Mouse (Mus musculus) adrenal gland, postnatal 10 days (tissue): ENCODE results near the gene Pofut1. TPM values are rescaled to one million over a fixed set of nuclear protein-coding genes. Genes with fewer than 3 reads are reported as not detected.

Source experiments
- DNase-seq: peaks from one replicate; pipeline ENCODE4 v3.0.0; 2021; ENCODE audit warnings: mixed read lengths
- long read RNA-seq, 2 experiments: library from polyadenylated mRNA; stranded (forward); transcript quantifications; one replicate each; pipeline ENCODE4 v2.0.0; 2021
- total RNA-seq, 2 experiments: library from RNA; stranded (reverse); gene quantifications; 2 replicates each; pipeline ENCODE4 v1.2.3; 2021

Pofut1 gene
- 10 to 100 TPM; 24.2 to 38.0 TPM for total RNA-seq
- long read RNA-seq, experiment 1, full-length matches to known transcripts = 7 of 12 reads
- long read RNA-seq, experiment 1, partial matches to known transcripts = 0 of 12 reads
- long read RNA-seq, experiment 1, other reads (novel, unspliced or antisense) = 5 of 12 reads
- long read RNA-seq, experiment 2, full-length matches to known transcripts = 12 of 20 reads
- long read RNA-seq, experiment 2, partial matches to known transcripts = 1 of 20 reads
- long read RNA-seq, experiment 2, other reads (novel, unspliced or antisense) = 7 of 20 reads

DNA sequence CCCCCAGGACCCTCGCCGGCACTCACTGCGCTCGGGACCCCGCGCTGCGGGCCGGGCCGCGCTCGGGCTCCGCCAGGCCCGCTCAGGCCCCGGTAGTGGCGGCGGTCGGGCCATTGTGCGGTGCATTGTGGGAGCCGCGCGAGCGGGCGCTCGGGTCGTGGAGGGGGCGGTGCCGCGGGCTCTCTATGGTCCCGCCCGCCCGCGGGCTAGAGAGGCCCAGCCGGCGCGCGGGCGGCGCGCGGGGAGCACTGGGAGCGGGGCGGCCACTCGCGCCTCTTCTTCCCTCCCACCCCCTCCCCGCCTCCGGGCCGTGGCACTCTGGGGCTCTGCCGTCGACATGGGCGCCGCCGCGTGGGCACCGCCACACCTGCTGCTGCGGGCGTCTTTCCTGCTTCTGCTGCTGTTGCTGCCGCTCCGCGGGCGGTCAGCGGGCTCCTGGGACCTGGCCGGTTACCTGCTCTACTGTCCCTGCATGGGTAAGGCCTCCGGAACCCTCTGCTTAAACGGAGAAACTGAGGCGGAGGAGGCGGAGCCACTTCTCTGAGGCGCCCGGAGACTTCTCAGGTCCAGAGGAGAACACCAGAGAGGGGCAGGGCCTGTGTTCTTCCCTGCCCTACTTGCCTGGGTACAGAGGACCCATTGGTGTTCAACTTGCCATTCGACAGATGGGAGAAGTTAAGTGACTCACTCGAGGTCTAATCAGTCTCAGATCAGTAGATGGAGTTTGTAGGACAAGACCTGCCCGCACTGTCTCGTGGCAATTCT lies at the start of gene Pofut1, which contains the start of gene Plagl2:
TSS of gene Pofut1 (plus strand) at position 284 of the 765 bp plus-strand sequence.
TSS of gene Plagl2 (minus strand) at position 177 of the 765 bp plus-strand sequence.
- DNase-seq = peak; percentile 94

- DNase-seq = no peak
These were observed 47.1 kb upstream of the Pofut1 start for GRCm38 (mm10) chr2:153194255-153194654.

DNA sequence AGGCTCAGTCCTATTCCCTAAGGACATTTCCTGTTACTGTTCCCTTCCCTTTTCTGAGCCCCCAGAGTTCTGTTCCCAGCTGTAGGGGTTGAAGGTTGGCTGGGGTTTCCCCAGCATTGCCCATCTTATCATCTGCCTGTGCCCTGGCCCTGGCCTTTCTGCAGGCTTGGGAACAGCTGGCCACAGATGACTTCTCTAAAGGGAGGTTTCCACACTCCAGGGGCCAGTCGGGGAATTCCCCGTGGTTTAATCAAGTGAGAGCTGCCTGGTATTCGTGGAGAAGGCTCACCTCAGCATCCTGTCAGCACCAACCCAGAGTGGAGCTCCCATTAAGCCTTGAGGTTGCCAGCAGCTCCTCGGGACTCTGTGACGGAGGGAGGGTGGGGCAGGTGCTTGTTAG lies 42.8 kb upstream of the Pofut1 start:
- DNase-seq = no peak

DNA sequence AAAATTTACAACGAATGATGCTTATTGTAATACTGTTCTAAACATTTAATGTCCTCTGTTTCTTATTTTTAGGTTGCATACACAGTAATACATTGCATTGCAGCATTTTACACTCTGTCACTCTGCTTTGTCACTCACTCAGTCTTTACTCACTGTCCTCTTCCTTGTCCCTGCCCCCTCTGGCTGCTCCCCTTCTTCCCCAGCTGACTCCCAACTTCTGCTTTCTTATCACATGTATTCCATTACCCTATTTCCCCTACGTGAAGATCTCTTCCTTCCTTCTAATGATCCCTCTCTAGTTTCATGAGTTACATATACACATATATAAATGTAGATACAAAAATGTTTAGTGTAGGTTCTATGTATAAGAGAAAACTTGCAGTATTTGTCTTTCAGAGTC lies 42.2 kb upstream of the Pofut1 start:
- DNase-seq = no peak

DNA sequence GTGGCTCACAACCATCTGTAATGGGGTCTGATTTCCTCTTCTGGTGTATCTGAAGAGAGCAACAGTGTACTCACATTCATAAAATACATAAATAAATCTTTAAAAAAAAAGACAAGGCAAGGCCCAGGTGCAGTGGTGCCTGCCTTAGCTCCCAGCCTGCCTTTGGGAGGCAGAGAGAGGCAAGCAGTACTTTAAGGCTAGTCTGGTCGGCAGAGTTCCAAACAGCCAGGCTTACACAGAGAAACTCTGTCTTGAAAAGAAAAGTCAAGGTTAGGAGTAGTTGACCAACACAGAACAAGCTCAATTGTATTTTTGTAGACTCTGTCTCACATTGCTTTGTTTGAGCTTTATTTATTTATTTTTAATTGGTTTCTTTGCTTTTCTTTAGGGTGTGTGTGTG lies 38.6 kb upstream of the Pofut1 start:
- DNase-seq = peak; percentile 78

DNA sequence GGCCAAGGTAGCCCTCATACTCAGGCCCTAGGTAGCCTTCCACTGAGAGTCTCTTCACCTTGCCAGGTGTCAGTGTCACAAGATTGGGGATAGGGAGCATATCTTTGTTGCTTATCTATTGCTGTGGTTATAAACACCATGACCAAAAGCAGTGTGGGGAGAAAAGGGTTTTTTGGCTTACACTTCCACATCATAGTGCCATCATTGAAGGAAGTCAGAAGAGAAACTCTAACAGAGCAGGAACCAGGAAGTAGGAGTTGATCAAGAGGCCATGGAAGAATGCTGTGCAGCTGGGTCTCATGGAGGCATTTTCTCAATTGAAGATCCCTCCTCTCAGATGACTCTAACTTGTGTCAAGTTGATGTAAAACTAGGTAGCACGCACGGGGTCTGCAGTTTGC lies 33.2 kb upstream of the Pofut1 start:
- DNase-seq = no peak

DNA sequence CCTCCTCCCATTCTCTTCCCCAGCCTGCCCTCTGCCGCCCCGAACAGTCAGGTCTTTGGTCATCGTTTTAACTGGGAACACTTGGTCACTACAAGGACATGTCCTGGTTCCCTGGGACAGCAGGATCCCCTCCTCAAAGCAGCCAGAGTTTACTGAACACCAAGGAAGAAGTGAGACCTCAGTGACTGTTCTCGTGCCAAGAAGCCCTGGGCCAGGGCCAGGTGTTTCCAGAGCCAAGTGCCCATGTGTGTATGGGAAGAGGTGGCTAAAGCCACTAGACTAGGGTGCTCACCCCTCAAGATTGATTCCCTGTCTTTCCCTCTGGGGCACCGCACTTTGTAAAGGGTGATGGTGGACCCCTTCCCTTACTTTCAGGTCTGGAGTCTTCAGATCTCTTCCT lies 32.0 kb upstream of the Pofut1 start:
- DNase-seq = peak; percentile 80

DNA sequence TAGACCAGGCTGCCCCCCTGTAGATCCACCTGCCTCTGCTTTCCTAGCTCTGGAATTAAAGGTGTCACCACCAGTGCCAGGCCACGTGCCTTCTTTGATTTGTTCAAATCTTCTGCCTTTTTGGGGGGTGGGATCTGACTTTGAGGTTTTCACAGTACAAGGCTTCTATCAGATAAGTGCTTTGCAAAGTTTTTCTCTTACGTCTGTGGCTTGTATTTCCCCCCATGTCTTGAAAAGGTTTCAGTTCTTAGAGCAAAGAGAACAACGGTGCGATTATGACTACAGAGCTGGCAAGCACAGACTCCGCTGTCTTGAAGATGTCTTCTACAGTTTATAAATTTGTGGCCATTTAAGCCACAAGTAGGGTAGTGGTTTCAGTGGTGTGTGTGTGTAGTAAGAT lies 29.9 kb upstream of the Pofut1 start:
- no peak for DNase-seq

GRCm38 (mm10) chr2:153213351-153213750 lies 28.0 kb upstream of the Pofut1 start:
- DNase-seq = no peak

DNA sequence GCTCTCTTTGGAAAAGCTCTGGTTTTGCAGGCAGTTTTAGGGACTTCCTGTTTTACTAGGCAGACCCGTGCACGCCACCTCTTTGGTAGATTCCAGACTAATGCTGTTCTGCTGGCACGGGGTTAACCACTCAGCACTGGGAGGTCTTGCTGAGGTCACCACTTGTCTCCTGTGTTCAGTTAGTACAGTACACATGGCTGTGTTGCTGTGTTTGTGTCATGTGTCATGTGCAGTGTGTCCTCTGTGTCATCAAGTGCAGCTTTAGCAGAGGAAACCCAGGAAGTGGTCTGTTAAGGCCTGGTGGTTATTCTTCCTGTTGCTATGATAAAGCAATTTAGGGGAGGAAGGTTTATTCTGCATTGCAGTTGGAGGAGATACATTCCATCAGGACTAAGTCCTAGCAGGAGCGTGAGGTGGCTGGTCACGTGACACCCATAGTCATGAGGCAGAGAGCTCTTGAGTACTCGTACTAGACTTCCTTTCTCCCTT lies 26.5 kb upstream of the Pofut1 start:
- no peak for DNase-seq

DNA sequence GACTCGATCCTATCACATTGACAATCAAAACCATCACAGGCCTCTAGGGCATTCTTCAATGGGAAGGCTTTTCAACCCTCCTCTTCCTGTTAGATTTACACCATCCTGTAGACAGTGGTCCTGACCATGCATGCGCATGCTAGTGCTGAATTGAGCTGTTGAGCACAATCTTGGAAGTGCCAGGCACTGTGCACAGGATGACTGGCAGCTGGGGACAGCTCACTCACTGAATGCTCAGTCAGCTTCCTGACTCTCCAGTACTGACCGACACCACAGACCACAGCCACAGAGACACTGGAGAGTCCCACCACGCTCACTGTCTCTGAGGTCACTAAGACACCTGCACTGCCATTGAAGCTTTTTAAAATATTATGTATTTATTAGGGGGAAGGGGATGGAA lies 25.9 kb upstream of the Pofut1 start:
- no peak for DNase-seq

- DNase-seq = peak; percentile 59
These were observed 23.4 kb upstream of the Pofut1 start for GRCm38 (mm10) chr2:153217826-153218340.

DNA sequence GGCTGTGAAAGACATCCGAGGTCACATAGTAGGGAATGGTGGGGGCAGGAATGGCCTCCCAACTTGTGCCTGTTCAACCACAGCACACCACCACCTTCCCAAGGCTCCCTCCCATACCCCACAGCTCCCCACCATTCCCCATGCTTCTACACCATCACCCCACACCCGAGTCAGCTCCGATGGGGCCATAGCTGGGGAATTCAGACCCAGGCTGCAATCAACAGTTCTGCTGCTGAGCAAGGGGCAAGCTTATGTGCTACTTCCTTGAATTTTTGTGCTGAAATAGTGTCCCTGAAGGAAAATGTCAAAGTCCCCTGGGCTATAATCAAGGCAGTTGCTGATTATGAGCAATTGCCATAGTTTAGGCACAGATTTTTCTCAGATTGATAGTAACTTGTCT lies 22.8 kb upstream of the Pofut1 start:
- DNase-seq = no peak

DNA sequence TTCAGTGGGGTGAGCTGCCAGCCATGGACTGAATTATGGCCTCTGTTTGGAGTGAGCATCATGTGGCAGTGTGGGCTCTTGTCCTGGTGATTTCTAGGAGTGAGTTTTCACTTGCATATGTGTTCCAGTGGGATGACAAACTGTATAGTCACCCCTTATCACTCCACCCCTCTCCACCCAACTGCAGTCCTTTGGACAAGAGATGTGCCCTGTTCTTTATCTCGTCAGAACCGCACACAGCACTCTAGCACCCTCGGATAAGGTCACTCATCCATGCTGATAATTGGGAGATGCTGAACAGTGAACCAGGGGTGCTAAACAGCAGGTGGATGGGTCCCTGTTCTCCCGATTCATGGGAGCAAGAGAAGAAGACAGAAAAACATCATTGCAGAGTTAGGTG lies 19.7 kb upstream of the Pofut1 start:
- DNase-seq = no peak

GRCm38 (mm10) chr2:153222130-153222529 lies 19.2 kb upstream of the Pofut1 start:
- no peak for DNase-seq

GRCm38 (mm10) chr2:153222566-153222965 lies 18.8 kb upstream of the Pofut1 start:
- DNase-seq = no peak

DNA sequence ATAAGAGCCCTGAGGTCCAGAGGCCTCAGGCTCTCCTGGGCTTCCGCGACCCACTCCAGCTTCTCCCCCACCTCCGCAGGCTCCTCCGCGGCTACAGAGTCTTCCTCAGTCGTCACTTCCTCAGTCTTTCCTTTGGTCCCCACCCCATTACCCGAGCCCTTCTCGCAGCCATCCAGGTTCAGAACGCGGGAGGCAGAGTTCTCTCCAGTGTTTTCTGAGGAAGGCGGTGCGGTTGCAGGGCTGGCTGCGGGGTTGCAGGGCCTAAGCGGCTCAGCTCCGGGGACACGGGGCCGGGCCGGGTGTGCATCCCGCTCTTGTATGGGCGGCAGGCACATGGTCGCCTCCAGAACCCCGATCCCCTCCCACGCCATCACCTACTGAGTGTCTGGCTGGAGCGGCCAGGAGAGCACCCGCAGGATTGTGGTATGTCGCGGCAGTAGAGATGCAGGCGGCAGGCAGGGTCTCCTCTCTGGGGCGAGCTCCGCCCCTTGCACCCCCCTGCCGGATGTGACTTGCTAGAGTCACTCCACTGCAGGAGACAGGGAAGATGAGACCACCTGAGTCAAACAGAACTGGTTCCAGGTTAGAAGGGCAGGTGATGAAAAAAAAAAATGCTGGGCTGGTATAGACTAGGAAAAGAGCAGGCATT lies 16.3 kb upstream of the Pofut1 start, which contains the start of gene Tspyl3:
TSS of gene Tspyl3 (minus strand) at position 496 of the 649 bp plus-strand sequence.
- DNase-seq = peak; percentile 57

- no peak for DNase-seq
These were observed 15.8 kb upstream of the Pofut1 start for GRCm38 (mm10) chr2:153225595-153225953.

DNA sequence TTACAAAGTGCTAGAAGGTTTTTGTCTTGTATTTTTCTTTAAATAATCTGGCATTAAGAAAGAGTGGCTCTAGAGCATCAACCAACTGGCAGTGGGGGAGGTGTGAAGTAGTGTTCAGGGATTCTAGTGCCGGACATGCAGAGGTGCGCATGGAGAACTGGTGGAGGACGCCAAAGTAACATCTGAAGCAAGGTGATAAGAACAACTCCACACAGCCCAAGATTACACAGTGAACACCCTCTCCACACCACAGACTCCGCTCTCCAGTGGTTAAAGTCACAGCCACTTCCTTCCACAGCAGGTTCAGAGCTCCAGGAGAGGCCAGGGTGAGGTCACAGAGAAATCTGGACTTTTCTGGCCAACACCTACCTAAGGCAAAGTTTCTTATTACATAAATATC lies 13.4 kb upstream of the Pofut1 start:
- DNase-seq = no peak

DNA sequence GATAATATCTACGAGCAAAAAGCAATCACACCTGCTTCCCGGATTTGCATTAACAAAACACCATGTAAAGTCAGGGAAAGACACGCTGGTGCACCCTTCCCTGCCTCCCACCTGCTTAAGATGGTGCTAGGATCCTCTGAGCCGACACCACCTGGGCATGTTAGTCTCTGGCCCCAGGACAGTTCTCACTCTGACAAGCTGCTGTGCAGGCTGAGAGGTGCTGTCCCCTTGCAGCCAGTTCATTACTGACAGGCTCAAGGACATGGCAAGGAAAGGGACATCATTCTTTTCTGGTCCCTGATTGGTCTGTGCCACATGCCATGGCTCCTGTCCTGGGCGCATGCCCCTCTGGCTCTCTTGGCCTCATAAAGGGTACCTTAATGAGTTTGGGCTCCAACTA lies 12.8 kb upstream of the Pofut1 start:
- DNase-seq = no peak

- no peak for DNase-seq
These were observed 4.1 kb upstream of the Pofut1 start for GRCm38 (mm10) chr2:153237193-153237592.

- no peak for DNase-seq
These were observed 3.4 kb upstream of the Pofut1 start for GRCm38 (mm10) chr2:153237891-153238290.

GRCm38 (mm10) chr2:153238406-153238805 lies 2.9 kb upstream of the Pofut1 start:
- DNase-seq = peak; percentile 39
